Mouse (Mus musculus) right cerebral cortex, postnatal 14 days (tissue): ENCODE data around the gene Bpifb4.

Experiments used
- DNase-seq: peaks from one replicate; pipeline ENCODE4 v3.0.0; 2022

Bpifb4 gene

DNA sequence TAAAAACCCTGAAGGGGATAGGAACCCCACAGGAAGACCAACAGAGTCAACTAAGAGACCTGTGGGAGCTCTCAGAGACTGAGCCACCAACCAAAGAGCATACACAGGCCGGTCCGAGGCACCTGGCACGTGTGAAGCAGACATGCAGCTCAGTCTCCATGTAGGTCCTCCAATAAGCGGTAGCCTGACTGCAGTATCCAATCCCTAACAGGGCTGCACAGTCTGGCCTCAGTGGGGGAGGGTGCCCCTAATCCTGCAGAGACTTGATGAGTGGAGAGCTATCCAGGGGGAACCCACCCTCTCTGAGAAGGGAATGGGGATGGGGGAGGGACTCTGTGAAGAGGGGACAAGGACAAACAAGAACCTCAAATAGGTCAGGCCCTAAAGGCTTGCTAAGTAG is 67.7 kb downstream of the Bpifb4 start:
- DNase-seq = no peak

DNA sequence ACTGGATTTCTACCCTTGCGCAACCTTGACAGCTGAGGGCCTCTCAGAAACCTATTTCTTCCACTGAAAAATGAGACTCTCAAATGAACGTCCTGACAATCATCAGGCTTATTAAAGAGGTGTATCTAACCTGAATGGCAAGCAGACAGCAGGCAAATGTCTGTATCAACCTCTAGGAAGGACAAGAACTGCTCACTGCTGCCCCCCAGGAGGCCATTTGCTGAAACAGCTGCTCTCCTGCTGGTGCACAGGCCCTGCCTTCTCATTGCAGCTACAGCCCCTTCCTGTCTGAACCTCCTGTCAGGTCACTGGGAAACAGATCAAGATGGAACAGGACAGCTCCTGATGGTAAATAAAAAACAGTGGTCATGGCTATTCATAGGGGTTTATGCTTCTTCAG is 68.3 kb downstream of the Bpifb4 start:
- DNase-seq = no peak

GRCm38 (mm10) chr2:154007381-154007780 is 69.4 kb downstream of the Bpifb4 start:
- no peak for DNase-seq

- no peak for DNase-seq
These were observed 70.0 kb downstream of the Bpifb4 start, which contains the start of gene Bpifa2 for GRCm38 (mm10) chr2:154007965-154008364. Gene Bpifa2, plus strand, starts transcription at chr2:154008265.
